Mouse (Mus musculus): ENCODE measurements at regions not wholly inside any gene's neighbourhood (a gene's known extent, or its start where the extent isn't known, plus 50 kb on each side); places are given as distances from the start of the nearest gene placed in this dataset.
A peak's percentile ranks its signal among the peaks of the same experiment; 100 is the strongest.

GRCm38 (mm10) chr12:12147088-12147687 lies 114.8 kb upstream of the Fam49a start:
- no peak for DNase-seq

DNA sequence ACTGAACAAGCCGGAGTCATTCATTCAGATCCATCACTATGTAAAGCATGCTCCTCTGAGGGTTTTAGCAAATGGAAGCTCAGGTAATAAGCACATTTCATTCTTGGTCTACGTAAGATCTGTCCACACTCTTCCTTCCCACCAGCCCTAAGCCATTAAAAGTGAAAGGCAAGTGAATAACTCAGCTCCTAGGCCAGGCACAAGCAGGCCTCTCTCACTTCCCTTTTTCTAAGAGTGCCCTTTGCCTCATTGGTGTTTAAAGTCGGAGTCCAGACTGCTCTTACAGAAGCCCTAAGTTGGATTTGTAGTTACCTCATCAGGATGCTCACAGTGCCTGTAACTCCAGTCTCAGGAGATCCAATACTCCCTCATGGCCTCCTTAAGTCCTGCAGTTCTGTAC lies 114.1 kb upstream of the Fam49a start:
- no peak for DNase-seq

GRCm38 (mm10) chr12:12148659-12149399 lies 113.1 kb upstream of the Fam49a start:
- DNase-seq = peak; percentile 66

GRCm38 (mm10) chr12:12164411-12164810 lies 97.5 kb upstream of the Fam49a start:
- no peak for DNase-seq

DNA sequence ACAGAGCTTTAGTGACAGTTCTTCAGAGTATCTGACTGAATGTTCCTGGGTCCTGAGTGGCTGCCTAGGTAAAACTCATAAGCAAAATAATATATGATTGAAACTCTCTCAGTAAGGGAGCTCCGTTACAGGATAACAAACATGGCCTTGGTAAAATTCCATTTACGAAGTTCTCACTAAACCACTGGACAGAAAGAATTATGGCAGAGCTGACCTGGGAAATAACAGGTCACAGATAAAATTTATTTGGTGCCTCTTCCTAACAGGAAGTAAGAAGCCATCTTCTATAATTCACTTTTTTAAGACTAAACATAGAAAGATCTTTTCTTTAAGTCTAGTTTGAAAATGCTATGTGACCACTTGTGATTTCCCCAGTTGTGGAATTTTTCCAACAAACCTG lies 91.4 kb upstream of the Fam49a start:
- DNase-seq = no peak

GRCm38 (mm10) chr12:12172087-12172823 lies 89.7 kb upstream of the Fam49a start:
- DNase-seq = no peak

DNA sequence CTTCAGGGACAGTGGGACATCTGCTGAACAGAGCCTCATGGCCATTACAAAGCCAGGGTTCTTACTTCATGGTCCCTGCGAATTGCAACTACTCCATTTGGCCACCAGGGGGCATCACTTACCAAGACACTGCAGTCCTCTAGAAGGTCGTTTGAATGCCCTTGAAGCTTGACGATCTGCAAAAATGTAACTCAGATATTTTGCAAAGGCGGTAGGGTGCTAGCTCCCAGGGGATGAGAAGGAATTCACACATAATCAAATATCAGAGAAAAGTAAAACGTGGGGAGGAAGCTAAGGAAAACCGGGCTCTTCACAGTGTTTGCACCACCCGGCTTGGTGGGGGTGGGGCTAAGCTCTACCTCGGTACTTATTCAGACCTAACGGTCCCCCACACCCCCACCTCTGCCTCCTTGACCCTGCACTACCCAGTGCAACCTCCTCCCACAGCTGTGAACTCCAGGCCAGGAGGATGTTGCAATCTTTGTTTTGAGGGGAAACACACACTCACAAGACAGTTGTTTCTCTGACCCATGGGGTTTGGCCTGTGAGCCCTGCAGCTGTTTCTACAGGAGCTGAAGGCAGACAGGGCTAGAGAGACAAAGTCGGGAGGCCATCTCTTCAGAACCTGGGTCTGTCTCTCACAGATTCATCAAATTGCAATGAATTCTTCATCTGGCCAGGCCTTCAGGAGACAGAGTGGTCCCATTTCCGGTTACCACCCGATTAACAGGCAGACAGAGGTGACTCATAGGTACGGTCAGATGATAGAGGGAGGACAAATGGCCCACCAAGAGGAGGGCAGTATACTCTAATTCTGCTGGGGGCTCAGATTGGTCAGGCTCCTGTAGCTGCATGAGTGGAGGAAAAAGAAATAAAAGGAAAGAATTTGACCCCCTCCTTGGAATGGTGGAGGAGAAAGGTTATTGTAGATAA lies 85.3 kb upstream of the Fam49a start:
- peak; percentile 91 for DNase-seq

GRCm38 (mm10) chr12:12177264-12178043 lies 84.5 kb upstream of the Fam49a start:
- DNase-seq = no peak

- no peak for DNase-seq
These were observed 83.5 kb upstream of the Fam49a start for GRCm38 (mm10) chr12:12178391-12178790.

GRCm38 (mm10) chr12:12179292-12179865 lies 82.6 kb upstream of the Fam49a start:
- peak; percentile 84 for DNase-seq

DNA sequence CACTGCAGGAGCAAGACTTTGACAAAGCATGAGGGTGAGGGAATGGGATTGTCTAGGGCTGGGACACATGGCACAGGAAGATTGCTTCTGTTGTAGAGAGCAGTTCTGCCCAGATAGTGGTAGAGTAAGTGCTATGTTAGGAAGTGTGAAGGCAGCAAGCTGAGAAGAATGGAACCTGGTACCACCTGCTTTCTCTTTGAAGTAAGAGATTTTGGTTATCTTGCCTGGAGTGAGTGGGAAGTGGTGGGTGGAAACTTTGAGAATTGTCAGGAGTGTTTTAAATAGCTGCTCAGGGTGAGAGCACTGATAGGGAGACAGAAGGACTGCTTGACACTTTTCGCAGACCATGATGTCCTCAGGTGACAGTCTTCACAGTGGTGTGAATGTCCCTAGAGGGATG lies 81.0 kb upstream of the Fam49a start:
- DNase-seq = no peak

DNA sequence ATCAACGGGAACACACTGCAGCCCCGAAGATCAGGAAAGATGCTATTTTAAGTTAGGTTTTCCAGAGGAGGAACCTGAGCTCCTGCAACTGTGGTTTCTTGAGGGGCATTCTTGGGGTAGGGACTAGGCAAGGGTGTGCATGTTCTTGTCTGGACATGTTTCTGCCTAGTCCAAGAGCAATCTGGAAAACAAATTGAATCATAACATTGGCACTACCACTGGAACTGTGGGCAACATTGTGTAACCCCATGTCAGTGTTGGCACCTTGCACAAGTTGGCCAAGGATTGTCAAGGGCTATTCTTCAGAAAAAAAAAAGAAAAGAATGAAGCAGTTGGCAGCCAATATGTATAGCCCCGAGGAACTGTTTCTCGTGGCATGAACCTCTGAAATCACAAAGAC lies 80.3 kb upstream of the Fam49a start:
- no peak for DNase-seq

GRCm38 (mm10) chr12:12186353-12186752 lies 75.6 kb upstream of the Fam49a start:
- no peak for DNase-seq

GRCm38 (mm10) chr12:12195066-12195465 lies 66.9 kb upstream of the Fam49a start:
- DNase-seq = no peak

DNA sequence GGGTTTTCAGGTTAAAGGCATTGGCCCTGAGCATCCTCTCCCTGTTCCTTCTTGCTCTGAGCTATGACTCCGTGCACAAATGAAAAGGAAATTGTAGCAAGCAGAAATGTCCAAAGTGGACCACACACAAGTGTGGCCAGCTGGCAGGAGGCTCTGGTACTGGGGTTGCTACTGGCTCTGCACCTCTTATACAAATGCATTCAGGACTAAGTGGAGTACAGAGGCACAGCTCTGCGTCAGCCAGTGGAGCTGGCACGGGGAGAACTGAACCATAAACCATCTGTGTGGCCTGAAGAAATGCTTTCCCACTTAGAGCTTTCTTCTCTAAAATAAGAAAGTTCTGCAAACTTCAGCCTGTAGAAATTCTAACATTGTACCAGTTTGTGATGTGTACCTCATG lies 65.3 kb upstream of the Fam49a start:
- no peak for DNase-seq

GRCm38 (mm10) chr12:12208216-12208615 lies 53.7 kb upstream of the Fam49a start:
- DNase-seq = no peak
